Mouse (Mus musculus) midbrain, embryonic 14.5 days (tissue): ENCODE results near the gene Ilf3. TPM values are rescaled to one million over a fixed set of nuclear protein-coding genes. Genes with fewer than 3 reads are reported as not detected.
A peak's percentile ranks its signal among the peaks of the same experiment; 100 is the strongest.

Source experiments
- ATAC-seq: fragments of 200-750 bp; cut with Nextera tagmentation; 2 replicates; pipeline ENCODE4 v1.8.0; 2017; ENCODE audit warnings: moderate number of reproducible peaks, moderate library complexity; ENCODE audit not compliant: low FRiP score, low TSS enrichment
- DNase-seq: peaks from one replicate; pipeline ENCODE4 v3.0.0-alpha.2; 2015
- H3K27ac ChIP-seq: fragments of 300-500 bp; sonication (generic); replicated peaks from 2 replicates; pipeline ENCODE4 v1.5.1; 2014; ENCODE audit warnings: mild to moderate bottlenecking, low read depth, low read length, moderate library complexity
- H3K27me3 ChIP-seq: fragments of 300-500 bp; sonication (generic); 2 replicates; pipeline ENCODE4 v1.6.1; 2014; ENCODE audit warnings: low read length, control low read depth, mixed read lengths; ENCODE audit not compliant: control insufficient read depth, insufficient read depth
- H3K36me3 ChIP-seq: fragments of 300-500 bp; sonication (generic); 2 replicates; pipeline ENCODE4 v1.6.1; 2014; ENCODE audit warnings: low read length, control low read depth; ENCODE audit not compliant: control insufficient read depth, insufficient read depth
- H3K4me1 ChIP-seq: fragments of 300-500 bp; sonication (generic); 2 replicates; pipeline ENCODE4 v1.6.1; 2014; ENCODE audit warnings: mild to moderate bottlenecking, antibody characterized with exemption, low read length, control low read depth; ENCODE audit not compliant: control insufficient read depth, insufficient read depth
- H3K4me2 ChIP-seq: fragments of 300-500 bp; sonication (generic); 2 replicates; pipeline ENCODE4 v1.6.1; 2014; ENCODE audit warnings: mild to moderate bottlenecking, low read length, moderate library complexity
- H3K4me3 ChIP-seq: fragments of 300-500 bp; sonication (generic); replicated peaks from 2 replicates; pipeline ENCODE4 v1.5.1; 2014; ENCODE audit warnings: low read depth, low read length
- H3K9ac ChIP-seq: fragments of 300-500 bp; sonication (generic); replicated peaks from 2 replicates; pipeline ENCODE4 v1.6.1; 2014; ENCODE audit warnings: mild to moderate bottlenecking, low read length, moderate library complexity
- H3K9me3 ChIP-seq: fragments of 300-500 bp; sonication (generic); 2 replicates; pipeline ENCODE4 v1.6.1; 2016; ENCODE audit warnings: low read length, control low read depth, mixed read lengths; ENCODE audit not compliant: control insufficient read depth
- WGBS: fragments of 180-500 bp; shearing (Covaris S2); extraction: QIAGEN DNeasy Blood & Tissue Kit; methylation state at CpG from one replicate; pipeline ENCODE4 v1.1.7; 2014; 5-methylcytosine and 5-hydroxymethylcytosine counted together
- polyA plus RNA-seq: library from polyadenylated mRNA; unstranded; fragments of >200 nt; fragmentation: Nextera tagmentation; extraction: Ambion mirVana; gene quantifications from 2 replicates; pipeline ENCODE4 v1.2.1, GENCODE M21; 2014

Ilf3 gene
- polyA plus RNA-seq, 1 experiment from 2014 or later: 267 TPM

DNA sequence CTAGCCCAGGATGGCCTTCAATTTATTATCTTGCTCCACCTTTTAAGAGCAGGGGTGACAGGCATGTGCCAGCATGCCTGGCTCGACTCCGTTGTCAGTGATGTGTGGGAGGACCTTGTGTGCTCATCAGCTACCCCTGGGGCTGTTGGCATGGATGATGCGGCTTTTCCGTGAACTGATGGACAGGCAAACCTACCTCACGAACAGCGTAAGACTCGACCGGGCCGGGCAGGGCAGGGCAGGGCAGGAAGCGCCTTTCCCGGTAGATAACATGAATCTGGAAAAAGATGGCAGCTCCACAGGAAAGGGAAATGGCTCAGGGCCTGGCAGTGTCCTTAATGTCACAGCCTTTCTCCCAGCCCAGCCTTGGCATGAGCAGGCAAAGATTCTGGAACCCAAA is 43.4 kb upstream of the Ilf3 start:
- H3K4me1 ChIP-seq: peaks cover 11% of the 10 kb centered on the region
- H3K4me2 ChIP-seq: no peak overlapping the region
- ATAC-seq (no peak), DNase-seq (no peak)
- WGBS: 97% methylated on average over 11 of the region's 11 CpGs
- H3K9ac ChIP-seq: no peak overlapping the region
- no peaks in the 10 kb centered on the region for H3K9me3 ChIP-seq
- no peaks in the 10 kb centered on the region for H3K36me3 ChIP-seq
- no peak overlapping the region for H3K4me3 ChIP-seq
- no peak overlapping the region for H3K27ac ChIP-seq
- no peaks in the 10 kb centered on the region for H3K27me3 ChIP-seq

DNA sequence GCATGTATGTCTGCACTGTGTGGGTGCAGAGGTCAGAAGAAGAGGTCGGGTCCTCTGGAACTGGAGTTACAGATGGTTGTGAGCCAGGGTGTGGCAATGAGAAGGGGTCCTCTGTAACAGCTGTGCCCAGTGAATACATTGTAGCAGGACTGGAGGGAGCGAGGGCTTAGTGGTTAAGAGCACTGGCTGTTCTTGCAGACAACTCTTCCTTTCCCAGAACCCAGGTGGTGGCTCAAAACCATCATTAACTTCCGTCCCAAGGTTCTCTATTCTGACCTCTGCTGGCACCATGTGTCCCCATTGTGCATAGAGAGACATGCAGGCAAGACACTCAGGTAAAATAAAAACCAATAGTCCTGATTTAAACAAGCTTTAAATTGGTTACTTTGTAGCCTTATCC is 40.1 kb upstream of the Ilf3 start:
- no peak for ATAC-seq
- H3K27ac ChIP-seq: no peak overlapping the region
- no peak overlapping the region for H3K4me3 ChIP-seq
- H3K36me3 ChIP-seq: no peaks in the 10 kb centered on the region
- DNase-seq: no peak
- H3K9me3 ChIP-seq: no peaks in the 10 kb centered on the region
- H3K9ac ChIP-seq: no peak overlapping the region
- H3K4me2 ChIP-seq: no peak overlapping the region
- 82% methylated on average over 3 of the region's 3 CpGs for WGBS
- no peaks in the 10 kb centered on the region for H3K27me3 ChIP-seq
- no peaks in the 10 kb centered on the region for H3K4me1 ChIP-seq

DNA sequence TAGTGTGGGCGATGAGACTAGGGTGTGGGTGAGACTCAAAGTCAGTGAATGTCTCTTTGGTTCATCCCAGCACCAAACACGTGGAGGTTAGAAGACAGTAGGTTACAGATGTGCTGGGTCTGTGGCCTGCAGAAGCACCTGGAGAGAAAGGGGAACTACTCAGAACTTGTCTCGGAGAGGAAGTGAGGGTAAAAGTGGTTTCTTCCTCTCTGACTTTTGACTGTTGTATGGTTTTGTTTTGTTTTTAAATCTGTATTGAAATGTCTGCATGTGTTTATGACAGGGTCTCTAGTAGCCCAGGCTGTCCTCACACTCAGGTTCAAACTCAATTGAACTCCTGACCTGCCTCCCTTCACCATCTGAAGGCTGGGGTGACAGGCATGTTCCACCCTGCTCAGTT is 39.6 kb upstream of the Ilf3 start:
- Histone ChIP-seq H3K4me3 (no peak overlapping the region), H3K27me3 (no peaks in the 10 kb centered on the region), H3K27ac (no peak overlapping the region), H3K4me2 (no peak overlapping the region), H3K36me3 (no peaks in the 10 kb centered on the region), H3K4me1 (no peaks in the 10 kb centered on the region), H3K9ac (no peak overlapping the region), H3K9me3 (no peaks in the 10 kb centered on the region)
- no peak for ATAC-seq
- DNase-seq: no peak
- WGBS: 86% methylated on average over 3 of the region's 3 CpGs

DNA sequence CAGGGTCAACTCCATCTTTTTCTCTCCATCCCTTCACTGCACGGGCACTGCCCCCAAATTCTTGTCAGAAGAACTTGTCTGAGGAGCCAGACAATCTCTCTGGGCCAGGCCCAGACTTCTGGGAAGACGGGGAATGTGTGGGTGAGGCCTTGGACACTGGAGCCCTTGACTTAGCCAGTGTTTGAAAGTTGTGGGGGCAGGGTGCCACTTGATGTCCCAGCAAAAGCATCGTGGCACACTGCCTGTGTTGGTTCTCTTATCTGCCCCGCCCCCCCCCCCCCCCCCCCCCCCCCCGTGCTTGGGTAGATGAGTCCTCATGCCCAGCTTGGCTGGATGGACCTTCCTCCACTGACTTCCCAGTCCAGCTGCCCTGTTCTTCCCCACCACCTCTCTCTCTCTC is 38.6 kb upstream of the Ilf3 start:
- Histone ChIP-seq H3K4me1 (no peaks in the 10 kb centered on the region), H3K4me2 (no peak overlapping the region), H3K9me3 (no peaks in the 10 kb centered on the region), H3K27me3 (no peaks in the 10 kb centered on the region), H3K4me3 (no peak overlapping the region), H3K27ac (no peak overlapping the region), H3K36me3 (no peaks in the 10 kb centered on the region), H3K9ac (no peak overlapping the region)
- ATAC-seq (no peak), DNase-seq (no peak)
- 86% methylated on average over 3 of the region's 5 CpGs for WGBS

DNA sequence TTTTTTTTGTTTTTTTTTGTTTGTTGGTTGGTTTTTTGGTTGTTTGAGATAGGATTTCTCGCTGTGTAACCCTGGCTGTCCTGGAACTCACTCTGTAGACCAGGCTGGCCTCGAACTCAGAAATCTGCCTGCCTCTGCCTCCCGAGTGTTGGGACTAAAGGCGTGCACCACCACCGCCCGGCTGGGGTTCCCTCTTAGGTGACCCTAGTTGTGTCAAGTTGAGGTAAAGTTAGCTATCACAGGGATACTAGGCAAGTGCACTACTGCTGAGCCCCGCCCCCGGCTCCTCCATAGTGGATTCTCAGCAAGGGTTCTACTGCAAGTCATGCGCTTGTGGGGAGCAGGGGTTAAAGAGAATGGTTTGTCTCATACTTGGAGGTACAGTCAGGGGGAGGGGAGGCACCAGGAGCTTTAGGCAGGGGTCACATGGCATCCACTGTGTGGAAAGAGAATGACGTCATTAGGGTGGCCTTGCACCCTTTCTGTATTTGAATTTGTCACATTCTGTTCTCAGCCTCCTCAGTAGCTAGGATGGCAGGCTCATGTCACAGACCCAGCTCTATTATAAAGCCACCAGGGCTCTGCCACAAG is 37.9 kb upstream of the Ilf3 start:
- H3K9me3 ChIP-seq: no peaks in the 10 kb centered on the region
- WGBS: 91% methylated on average over 10 of the region's 10 CpGs
- no peak overlapping the region for H3K27ac ChIP-seq
- DNase-seq: no peak
- no peak overlapping the region for H3K4me2 ChIP-seq
- no peaks in the 10 kb centered on the region for H3K36me3 ChIP-seq
- no peak for ATAC-seq
- no peak overlapping the region for H3K4me3 ChIP-seq
- no peaks in the 10 kb centered on the region for H3K27me3 ChIP-seq
- no peak overlapping the region for H3K9ac ChIP-seq
- H3K4me1 ChIP-seq: no peaks in the 10 kb centered on the region

DNA sequence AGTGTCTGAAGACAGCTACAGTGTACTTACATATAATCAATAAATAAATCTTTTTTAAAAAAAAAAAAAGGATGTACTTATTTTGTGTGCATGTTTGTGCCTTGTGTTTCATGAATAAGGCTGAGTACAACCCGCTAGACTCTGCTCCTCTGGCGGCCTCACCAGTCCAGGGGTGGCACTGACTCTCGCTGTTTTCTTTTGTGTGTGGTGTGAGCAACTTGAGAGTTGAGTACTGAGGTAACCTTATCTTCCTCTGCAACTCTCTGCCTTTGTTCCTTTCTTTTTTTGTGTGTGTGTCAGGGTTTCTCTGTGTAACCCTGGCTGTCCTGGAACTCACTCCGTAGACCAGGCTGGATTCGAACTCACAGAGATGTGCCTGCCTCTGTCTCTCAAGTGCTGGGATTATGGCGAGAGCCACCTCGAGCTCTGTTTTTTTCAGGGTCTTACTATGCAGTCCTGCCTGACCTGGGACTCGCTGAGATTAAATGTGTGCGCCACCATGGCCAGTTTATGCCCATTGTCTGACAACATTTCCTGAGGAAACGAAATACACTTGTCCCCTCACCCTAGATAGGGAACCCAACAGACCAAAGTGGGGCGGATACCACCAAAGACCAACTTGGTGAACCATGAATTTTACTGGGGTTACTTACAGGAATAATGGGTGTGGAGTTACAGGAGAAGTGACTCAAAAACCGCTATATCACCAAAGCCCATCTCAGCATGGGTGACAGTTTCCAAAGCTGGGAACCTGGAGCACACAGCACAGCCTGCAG is 36.1 kb upstream of the Ilf3 start:
- Histone ChIP-seq H3K9me3 (no peaks in the 10 kb centered on the region), H3K27me3 (no peaks in the 10 kb centered on the region), H3K36me3 (no peaks in the 10 kb centered on the region), H3K4me1 (no peaks in the 10 kb centered on the region), H3K27ac (no peak overlapping the region), H3K9ac (no peak overlapping the region), H3K4me2 (no peak overlapping the region), H3K4me3 (no peak overlapping the region)
- no peak for DNase-seq
- 86% methylated on average over 12 of the region's 12 CpGs for WGBS
- ATAC-seq: no peak

DNA sequence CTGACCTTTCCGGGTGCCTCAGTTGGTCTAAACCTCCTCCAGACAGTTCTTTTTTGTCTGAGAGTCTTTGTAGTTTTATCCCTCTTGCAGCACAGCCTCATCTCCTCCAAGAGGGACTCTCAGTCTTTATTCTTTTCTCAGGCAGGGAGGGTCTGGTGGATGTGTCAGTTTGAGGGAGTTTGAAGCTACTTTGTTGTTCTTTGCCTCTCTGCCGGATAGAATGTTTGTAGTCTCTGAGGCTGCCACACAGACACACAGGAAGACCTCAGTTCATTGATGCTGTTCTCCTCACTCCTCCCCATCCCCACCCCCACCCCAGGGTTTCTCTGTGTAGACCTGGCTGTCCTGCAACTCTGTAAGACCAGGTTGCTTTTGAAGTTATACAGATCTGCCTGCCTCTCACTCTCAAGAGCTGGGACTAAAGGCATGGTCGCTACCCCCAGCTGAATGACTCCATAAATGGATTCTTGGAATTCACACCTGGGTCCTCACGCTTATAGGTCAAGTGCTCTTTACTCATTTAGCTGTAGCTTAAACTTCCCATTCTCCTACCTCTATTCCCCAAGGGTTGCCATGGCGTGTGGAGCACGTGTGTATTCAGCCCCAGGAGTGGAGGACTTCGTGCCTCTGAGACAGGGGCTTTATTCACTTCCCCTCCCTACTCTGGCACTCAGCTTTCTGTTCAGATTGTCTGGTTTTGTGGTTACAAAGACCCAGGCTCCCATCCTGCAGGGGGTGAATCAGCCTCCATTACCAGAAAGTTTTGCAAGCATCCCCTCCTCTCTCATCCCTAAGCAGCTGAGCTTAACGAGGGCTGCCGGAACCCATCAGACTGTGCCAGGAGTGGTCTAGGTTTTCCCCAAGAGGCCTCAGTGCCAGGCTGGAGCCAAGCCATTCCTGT is 35.3 kb upstream of the Ilf3 start:
- H3K4me2 ChIP-seq: no peak overlapping the region
- no peak overlapping the region for H3K9ac ChIP-seq
- H3K9me3 ChIP-seq: no peaks in the 10 kb centered on the region
- peak; percentile 21 for DNase-seq
- 24% methylated on average over 9 of the region's 9 CpGs for WGBS
- no peaks in the 10 kb centered on the region for H3K36me3 ChIP-seq
- ATAC-seq: no peak
- H3K4me1 ChIP-seq: no peaks in the 10 kb centered on the region
- H3K27me3 ChIP-seq: no peaks in the 10 kb centered on the region
- no peak overlapping the region for H3K4me3 ChIP-seq
- peak overlapping the region; percentile 15; the same call in 1 of the 2 replicates for H3K27ac ChIP-seq

DNA sequence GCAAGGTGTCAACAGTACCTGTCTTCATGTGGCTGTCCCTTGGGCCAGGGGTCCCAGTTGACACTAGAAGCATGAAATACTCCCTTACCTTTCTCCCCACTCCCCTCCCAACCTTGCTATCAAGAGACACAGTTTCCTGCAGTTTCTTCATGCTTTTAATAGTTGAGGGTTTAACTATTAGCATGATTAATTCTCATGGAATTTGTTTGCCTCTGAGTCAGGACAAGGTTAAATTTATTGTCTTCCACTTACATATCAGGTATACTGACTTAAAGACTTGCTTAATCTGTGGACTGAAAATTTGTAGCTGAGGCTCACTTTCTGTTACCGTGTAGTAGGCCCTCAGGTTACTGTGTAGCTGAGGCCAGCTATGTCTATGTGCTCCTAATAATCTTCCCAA is 34.1 kb upstream of the Ilf3 start:
- H3K27ac ChIP-seq: no peak overlapping the region

More for the DNA sequence above, 34.1 kb upstream of the Ilf3 start:
- Histone ChIP-seq H3K4me3 (no peak overlapping the region), H3K4me2 (no peak overlapping the region), H3K9ac (no peak overlapping the region), H3K4me1 (no peaks in the 10 kb centered on the region), H3K27me3 (no peaks in the 10 kb centered on the region), H3K36me3 (no peaks in the 10 kb centered on the region), H3K9me3 (no peaks in the 10 kb centered on the region)
- WGBS: 95% methylated on average over 1 of the region's 1 CpGs
- DNase-seq (no peak), ATAC-seq (no peak)
